Mouse (Mus musculus) lung, adult 2 months (tissue): ENCODE data around the gene Hoxb5.

Source experiments
- CTCF ChIP-seq: fragments of 200-500 bp; IDR thresholded peaks from 2 replicates; pipeline ENCODE4 v1.5.1; 2011; ENCODE audit warnings: mild to moderate bottlenecking, low read length, control low read depth; ENCODE audit not compliant: insufficient read depth
- POLR2A ChIP-seq: fragments of 200-500 bp; IDR thresholded peaks from 2 replicates; pipeline ENCODE4 v1.6.1; 2011; ENCODE audit warnings: low read depth, mild to moderate bottlenecking, control low read depth, low read length, borderline replicate concordance; ENCODE audit errors: extremely low read depth

GRCm38 (mm10) chr11:96334002-96334364, 30.8 kb downstream of the Hoxb5 start:
- no peak for TF ChIP-seq CTCF
- no peak for TF ChIP-seq POLR2A
